Mouse (Mus musculus) urinary bladder, adult 2 months (tissue): ENCODE measurements around the gene Slc7a7. TPM values are rescaled to one million over a fixed set of nuclear protein-coding genes. Genes with fewer than 3 reads are reported as not detected.
"Not testable (repeated sequence)": the region's sequence is repeated elsewhere in the genome, so short reads cannot be mapped to it uniquely, and the experiment has no call there.

Experiments used
- DNase-seq: peaks from one replicate; pipeline ENCODE4 v3.0.0; 2022; ENCODE audit warnings: low spot score
- polyA plus RNA-seq: library from polyadenylated mRNA; depleted of rRNA; stranded (reverse); fragments of >200 nt; gene quantifications from 2 replicates; pipeline ENCODE4 v1.2.3, GENCODE M21; 2012

The Slc7a7 gene
- polyA plus RNA-seq, 1 experiment, result 8.9 TPM

- DNase-seq, result no peak
These were observed 40.4 kb downstream of the Slc7a7 start for GRCm38 (mm10) chr14:54377166-54377565.

GRCm38 (mm10) chr14:54375916-54376315 lies 41.7 kb downstream of the Slc7a7 start:
- DNase-seq, result no peak

- DNase-seq, result no peak
These were observed 44.7 kb downstream of the Slc7a7 start for GRCm38 (mm10) chr14:54372923-54373322.

GRCm38 (mm10) chr14:54371460-54371859 lies 46.1 kb downstream of the Slc7a7 start:
- no peak for DNase-seq

GRCm38 (mm10) chr14:54370595-54370994 lies 47.0 kb downstream of the Slc7a7 start:
- no peak for DNase-seq

- no peak for DNase-seq
These were observed 48.2 kb downstream of the Slc7a7 start for GRCm38 (mm10) chr14:54369372-54369771.

- no peak for DNase-seq
These were observed 50.0 kb downstream of the Slc7a7 start for GRCm38 (mm10) chr14:54367429-54368060.

- no peak for DNase-seq
These were observed 51.0 kb downstream of the Slc7a7 start for GRCm38 (mm10) chr14:54366581-54366980.

- DNase-seq, result no peak
These were observed 52.4 kb downstream of the Slc7a7 start for GRCm38 (mm10) chr14:54365026-54365645.

- no peak for DNase-seq
These were observed 54.4 kb downstream of the Slc7a7 start for GRCm38 (mm10) chr14:54363156-54363555.

- DNase-seq, result peak; percentile 91
These were observed 56.8 kb downstream of the Slc7a7 start, which contains the start of gene Oxa1l for GRCm38 (mm10) chr14:54360577-54361340. TSS of gene Oxa1l (plus strand) at chr14:54360834.

GRCm38 (mm10) chr14:54354406-54354805 lies 63.2 kb downstream of the Slc7a7 start:
- no peak for DNase-seq

- DNase-seq, result no peak
These were observed 65.3 kb downstream of the Slc7a7 start for GRCm38 (mm10) chr14:54352314-54352713.

- not testable (repeated sequence) for DNase-seq
These were observed 66.6 kb downstream of the Slc7a7 start for GRCm38 (mm10) chr14:54350773-54351541.

GRCm38 (mm10) chr14:54341807-54342206 lies 75.8 kb downstream of the Slc7a7 start:
- not testable (repeated sequence) for DNase-seq

GRCm38 (mm10) chr14:54340836-54341235 lies 76.7 kb downstream of the Slc7a7 start:
- no peak for DNase-seq

- no peak for DNase-seq
These were observed 84.0 kb downstream of the Slc7a7 start for GRCm38 (mm10) chr14:54333452-54334189.

- DNase-seq, result no peak
These were observed 85.2 kb downstream of the Slc7a7 start for GRCm38 (mm10) chr14:54332176-54333074.

GRCm38 (mm10) chr14:54331178-54331577 lies 86.4 kb downstream of the Slc7a7 start:
- DNase-seq, result no peak

GRCm38 (mm10) chr14:54329201-54329600 lies 88.4 kb downstream of the Slc7a7 start:
- DNase-seq, result no peak
